Comparison of ENCODE assay signal across 9 mouse cellular contexts in genomic region chr11:96413527-96413926, GRCm38 (mm10). TPM values are rescaled to one million over a fixed set of nuclear protein-coding genes. Genes with fewer than 3 reads are reported as not detected.
DNase-seq lines count a peak whose midpoint lies in the region; ATAC-seq lines count a peak whose summit lies in the region.
"Had no signal": no experiment of that assay in that cellular context is flagged by ENCODE, and none has a peak within 500 bp of the region (broad histone marks: within the 10 kb centered on the region; RNA-seq: fewer than 3 reads in every experiment).

No protein-coding gene starts in this region.

- H3K27me3 ChIP-seq in heart, embryonic 10.5 days (ENCODE audit: insufficient read depth, poor library complexity, severe bottlenecking) = peaks cover 85% of the 10 kb centered on the region
- H3K27me3 ChIP-seq in kidney, embryonic 15.5 days = peaks cover 3% of the 10 kb centered on the region; the same call in 1 of the 2 replicates
- peaks cover 12% of the 10 kb centered on the region; the same call in 1 of the 2 replicates for H3K27me3 ChIP-seq in hindbrain, embryonic 12.5 days

- peaks cover 14% of the 10 kb centered on the region for H3K4me1 ChIP-seq in heart, embryonic 10.5 days
- H3K4me1 ChIP-seq in kidney, embryonic 15.5 days = peaks cover 57% of the 10 kb centered on the region
- H3K4me1 ChIP-seq in hindbrain, embryonic 12.5 days = no peaks in the 10 kb centered on the region; the same call in 1 of the 2 replicates

- no peaks in the 10 kb centered on the region for H3K9me3 ChIP-seq in heart, embryonic 10.5 days
- no peaks in the 10 kb centered on the region for H3K9me3 ChIP-seq in kidney, embryonic 15.5 days (replicated peaks)
- no peaks in the 10 kb centered on the region for H3K9me3 ChIP-seq in hindbrain, embryonic 12.5 days (replicated peaks)

- no peak overlapping the region for H3K27ac ChIP-seq in heart, embryonic 10.5 days
- peak overlapping the region; percentile 82 for H3K27ac ChIP-seq in kidney, embryonic 15.5 days
- no peak overlapping the region for H3K27ac ChIP-seq in hindbrain, embryonic 12.5 days

- peak; percentile 31; the same call in 1 of the 2 replicates for ATAC-seq in kidney, embryonic 15.5 days (replicated peaks; ENCODE audit: low FRiP score)
- no peak for ATAC-seq in hindbrain, embryonic 12.5 days (ENCODE audit: low FRiP score)
- no peak for ATAC-seq in granulocyte monocyte progenitor cell, adult 5-6 weeks (replicated peaks; ENCODE audit: poor library complexity, severe bottlenecking)

- peak overlapping the region; percentile 24; the same call in 1 of the 2 replicates for H3K9ac ChIP-seq in kidney, embryonic 15.5 days
- H3K9ac ChIP-seq in hindbrain, embryonic 12.5 days = no peak overlapping the region

- no peaks in the 10 kb centered on the region for H3K36me3 ChIP-seq in heart, embryonic 10.5 days
- H3K36me3 ChIP-seq in kidney, embryonic 15.5 days = no peaks in the 10 kb centered on the region
- H3K36me3 ChIP-seq in hindbrain, embryonic 12.5 days = no peaks in the 10 kb centered on the region

- intact Hi-C loops in gastrocnemius, postnatal 36 days (cut with DNase I) = loop anchor here (5.0 kb wide), 1 partner anchor 111 kb away; the partner anchor contains the start of gene Hoxb5

- WGBS in heart, embryonic 10.5 days = 22% methylated on average over 8 of the region's 8 CpGs
- under 1% methylated on average over 8 of the region's 8 CpGs for WGBS in kidney, embryonic 15.5 days
- whole genome bisulfite sequencing in hindbrain, embryonic 12.5 days = 61% methylated on average over 8 of the region's 8 CpGs

- H3K4me2 ChIP-seq in kidney, embryonic 15.5 days = peak overlapping the region; percentile 34
- H3K4me2 ChIP-seq in hindbrain, embryonic 12.5 days (replicated peaks) = no peak overlapping the region

- H3K4me3 ChIP-seq in heart, embryonic 10.5 days = no peak overlapping the region
- no peak overlapping the region for H3K4me3 ChIP-seq in kidney, embryonic 15.5 days (replicated peaks)
- no peak overlapping the region for H3K4me3 ChIP-seq in hindbrain, embryonic 12.5 days

- peak; percentile 70 to 85 for DNase-seq in heart, adult 18-20 months
- DNase-seq in heart, embryonic 10.5 days (ENCODE audit: low spot score) = no peak
- peak; percentile 96 for DNase-seq in adrenal gland, adult 8-10 months
- DNase-seq in gastrocnemius, postnatal 36 days = peak; percentile 68 to 74
- DNase-seq in lung, postnatal 14 days = peak; percentile 83

RNA-seq across cellular contexts. Expression of gene Hoxb1, which starts 48.0 kb away (rescaled TPM):
- total RNA-seq in heart, adult 18-20 months (2021) = not detected
- polyA plus RNA-seq in heart, embryonic 10.5 days (2016; fragmentation: Nextera tagmentation; extraction: Ambion mirVana) = 0.20 and 3.3 TPM in 2 replicates
- not detected for total RNA-seq in adrenal gland, adult 8-10 months (2022)
- total RNA-seq in gastrocnemius, postnatal 36 days (2021) = not detected
- 0.27 and 0.35 TPM in 2 replicates for polyA plus RNA-seq in kidney, embryonic 15.5 days (2015; fragmentation: Nextera tagmentation; extraction: Ambion mirVana)
- polyA plus RNA-seq in hindbrain, embryonic 12.5 days (2016; fragmentation: Nextera tagmentation; extraction: Ambion mirVana) = 0.82 and 2.2 TPM in 2 replicates
- total RNA-seq in granulocyte monocyte progenitor cell, adult 5-6 weeks (2014; fragmentation: Nextera tagmentation) = not detected in 2 replicates
- total RNA-seq in granulocyte monocyte progenitor cell, adult 5-6 weeks (2017) = not detected in 2 replicates
- total RNA-seq: common myeloid progenitor, adult 5-6 weeks had no signal

RNA-seq across cellular contexts. Expression of gene Skap1, which starts 50.9 kb away (rescaled TPM):
- total RNA-seq in heart, adult 18-20 months (2021) = 1 to 10 TPM in 1 of 2 experiments, not detected in 1; 2.3 TPM
- polyA plus RNA-seq in heart, embryonic 10.5 days (2016; fragmentation: Nextera tagmentation; extraction: Ambion mirVana) = 0.30 and 0.69 TPM in 2 replicates
- total RNA-seq in adrenal gland, adult 8-10 months (2022) = 10 to 100 TPM in 3 of 4 experiments, 1 to 10 TPM in 1; 7.3 to 15.3 (median 11.2) TPM
- total RNA-seq in gastrocnemius, postnatal 36 days (2021) = 1 to 10 TPM in 1 of 2 experiments, not detected in 1; 1.6 TPM
- 10.4 and 10.6 TPM in 2 replicates for polyA plus RNA-seq in kidney, embryonic 15.5 days (2015; fragmentation: Nextera tagmentation; extraction: Ambion mirVana)
- 1.4 and 2.4 TPM in 2 replicates for polyA plus RNA-seq in hindbrain, embryonic 12.5 days (2016; fragmentation: Nextera tagmentation; extraction: Ambion mirVana)
- total RNA-seq in granulocyte monocyte progenitor cell, adult 5-6 weeks (2014; fragmentation: Nextera tagmentation) = not detected in 2 replicates
- total RNA-seq in granulocyte monocyte progenitor cell, adult 5-6 weeks (2017) = 0.22 and 0.98 TPM in 2 replicates
- total RNA-seq: common myeloid progenitor, adult 5-6 weeks had no signal
